In the genomic region with DNA sequence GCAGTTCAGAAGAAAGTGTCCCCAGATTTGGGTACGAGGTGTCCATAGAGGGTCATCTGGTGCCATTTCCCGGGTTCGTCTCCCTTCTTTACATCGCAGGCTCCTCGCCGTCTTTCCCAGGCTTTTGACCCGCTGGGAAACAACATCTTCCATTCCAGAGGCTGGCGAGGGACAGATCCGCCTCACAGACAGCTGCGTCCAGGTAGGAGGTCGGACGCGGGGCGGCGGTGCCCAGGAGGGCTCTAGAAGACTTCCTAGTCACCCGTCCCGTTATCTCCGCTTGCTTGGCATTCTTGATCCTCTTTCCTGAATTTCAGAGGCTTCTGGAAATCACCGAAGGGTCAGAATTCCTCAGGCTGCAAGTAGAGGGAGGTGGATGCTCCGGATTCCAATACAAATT, we compare ENCODE assay signal across 8 mouse cellular contexts. TPM values are rescaled to one million over a fixed set of nuclear protein-coding genes. Genes with fewer than 3 reads are reported as not detected.
A peak's percentile ranks its signal among the peaks of the same experiment; 100 is the strongest.
DNase-seq lines count a peak whose midpoint lies in the region; ATAC-seq and TF ChIP-seq lines count a peak whose summit lies in the region.

No protein-coding gene starts in this region.

- peak overlapping the region; percentile 82 for H3K4me2 ChIP-seq in heart, embryonic 14.5 days (ENCODE audit: low read length)
- peak overlapping the region; percentile 60 for H3K4me2 ChIP-seq in CH12.LX (ENCODE audit: insufficient read depth, low read depth, poor library complexity, severe bottlenecking)
- H3K4me2 ChIP-seq in limb, embryonic 13.5 days (replicated peaks), result peak overlapping the region; percentile 87

- peaks cover 5 to 19% of the 10 kb centered on the region in 2 experiments for H3K4me1 ChIP-seq in heart, embryonic 14.5 days (ENCODE audit: control insufficient read depth in 2 of 2, insufficient read depth in 2 of 2, low read length in 2 of 2)
- H3K4me1 ChIP-seq in CH12.LX (ENCODE audit: control insufficient read depth in 1 of 2, insufficient read depth in 2 of 2), result peaks cover 7 to 38% of the 10 kb centered on the region in 2 experiments; a peak in 3 of 4 replicates
- 0 out of 2 replicates have a peak, but pooled peaks cover 6% of the 10 kb centered on the region for H3K4me1 ChIP-seq in embryonic fibroblast, embryonic 13.5 days (ENCODE audit: control insufficient read depth, insufficient read depth, low read length)
- H3K4me1 ChIP-seq in limb, embryonic 13.5 days, result peaks cover 30% of the 10 kb centered on the region
- H3K4me1 ChIP-seq in olfactory bulb, adult 2 months (ENCODE audit: control insufficient read depth, insufficient read depth, low read length), result 0 out of 2 replicates have a peak, but pooled peaks cover 6% of the 10 kb centered on the region

- no peaks in the 10 kb centered on the region for H3K27me3 ChIP-seq in heart, embryonic 14.5 days (ENCODE audit: control insufficient read depth, insufficient read depth, low read length)
- H3K27me3 ChIP-seq in CH12.LX (replicated peaks), result no peaks in the 10 kb centered on the region
- H3K27me3 ChIP-seq in limb, embryonic 13.5 days, result no peaks in the 10 kb centered on the region

- intact Hi-C loops in heart, postnatal 14 days (cut with DNase I), result no loop called here

- no peaks in the 10 kb centered on the region for H3K9me3 ChIP-seq in heart, embryonic 14.5 days (ENCODE audit: control insufficient read depth, low read length)
- no peaks in the 10 kb centered on the region for H3K9me3 ChIP-seq in CH12.LX (replicated peaks; ENCODE audit: low read length)
- H3K9me3 ChIP-seq in limb, embryonic 13.5 days, result no peaks in the 10 kb centered on the region

- H3K79me2 ChIP-seq in CH12.LX (replicated peaks; ENCODE audit: control insufficient read depth, extremely low read depth, insufficient read depth, poor library complexity, severe bottlenecking), result 0 out of 2 replicates have a peak, but pooled peaks cover 3% of the 10 kb centered on the region

- H3K36me3 ChIP-seq in heart, embryonic 14.5 days (ENCODE audit: control insufficient read depth, insufficient read depth, low read length), result peaks cover 17% of the 10 kb centered on the region
- H3K36me3 ChIP-seq in CH12.LX (replicated peaks in 1 of 2; ENCODE audit: control insufficient read depth in 1 of 2, insufficient read depth in 1 of 2, low read length in 1 of 2), result peaks cover 5 to 36% of the 10 kb centered on the region in 2 experiments
- H3K36me3 ChIP-seq in limb, embryonic 13.5 days, result peaks cover 17% of the 10 kb centered on the region

- TF ChIP-seq RAD21 in CH12.LX (IDR thresholded peaks at IDR 0.05; ENCODE audit: low read depth, low read length), result no peak

- no peak for TF ChIP-seq POLR2A in CH12.LX (IDR thresholded peaks at IDR 0.05; ENCODE audit: low read depth, low read length)
- TF ChIP-seq POLR2A in embryonic fibroblast, embryonic 13.5 days (IDR thresholded peaks at IDR 0.05; ENCODE audit: low read depth, low read length), result no peak
- TF ChIP-seq POLR2A in olfactory bulb, adult 2 months (IDR thresholded peaks at IDR 0.05; ENCODE audit: insufficient read depth, low read depth, low read length), result no peak

- DNase-seq in heart, postnatal 14 days, result no peak
- DNase-seq in CH12.LX (ENCODE audit: extremely low read depth), result no peak
- DNase-seq in right cerebral cortex, postnatal 25 days, result no peak
- no peak for DNase-seq in testis, postnatal 10 days (ENCODE audit: low spot score)

- WGBS in heart, embryonic 14.5 days, result under 1% methylated on average over 20 of the region's 20 CpGs
- 1% methylated on average over 20 of the region's 20 CpGs for WGBS in limb, embryonic 13.5 days
- under 1% methylated on average over 20 of the region's 20 CpGs for WGBS in olfactory bulb, adult 2 months

- TF ChIP-seq EP300 in CH12.LX (IDR thresholded peaks at IDR 0.05; ENCODE audit: low read length), result no peak

- H3K9ac ChIP-seq in heart, embryonic 14.5 days (ENCODE audit: low read length), result peak overlapping the region; percentile 84
- H3K9ac ChIP-seq in CH12.LX (ENCODE audit: insufficient read depth, low read depth), result peak overlapping the region; percentile 75
- H3K9ac ChIP-seq in limb, embryonic 13.5 days, result peak overlapping the region; percentile 82

- in situ Hi-C loops in CH12.LX (cut with MboI; ENCODE audit: low pct_ligation_motif_present, low pct_unique_long_range_greater_than_20kb, low sequenced_read_pairs), result no loop called here

- dilution Hi-C loops in CH12.LX (cut with MboI; ENCODE audit: extremely low pct_ligation_motif_present, extremely low pct_unique_long_range_greater_than_20kb, low sequenced_read_pairs), result no loop called here

- peak overlapping the region; percentile 56 to 81 for H3K27ac ChIP-seq in heart, embryonic 14.5 days (replicated peaks in 1 of 2; ENCODE audit: control insufficient read depth in 1 of 2, insufficient read depth in 1 of 2, low read depth in 2 of 2, low read length in 2 of 2)
- 0 out of 2 replicates have a peak overlapping the region, but pooled peaks have one; percentile 1 for H3K27ac ChIP-seq in CH12.LX (ENCODE audit: insufficient read depth, low read depth)
- H3K27ac ChIP-seq in embryonic fibroblast, embryonic 13.5 days (ENCODE audit: insufficient read depth, low read length), result peak overlapping the region; percentile 29
- H3K27ac ChIP-seq in limb, embryonic 13.5 days, result no peak overlapping the region
- peak overlapping the region; percentile 35 for H3K27ac ChIP-seq in olfactory bulb, adult 2 months (ENCODE audit: insufficient read depth, low read depth, low read length)

- TF ChIP-seq CTCF in CH12.LX (conservative IDR thresholded peaks at IDR 0.05 in 1 of 2, IDR thresholded peaks at IDR 0.05 in 1 of 2; ENCODE audit: low read depth in 2 of 2, low read length in 2 of 2), result no peak
- TF ChIP-seq CTCF in embryonic fibroblast, embryonic 13.5 days (IDR thresholded peaks at IDR 0.05; ENCODE audit: borderline replicate concordance, insufficient read depth, low read length), result no peak
- no peak for TF ChIP-seq CTCF in olfactory bulb, adult 2 months (IDR thresholded peaks at IDR 0.05; ENCODE audit: insufficient read depth, low read depth, low read length)

- H3K4me3 ChIP-seq in heart, embryonic 14.5 days (ENCODE audit: control insufficient read depth in 1 of 2, insufficient read depth in 1 of 2, low read depth in 1 of 2, low read length in 2 of 2), result peak overlapping the region; percentile 60 to 87
- H3K4me3 ChIP-seq in CH12.LX (replicated peaks in 1 of 3; ENCODE audit: low read depth in 2 of 3, low read length in 2 of 3, poor library complexity in 1 of 3), result peak overlapping the region; percentile 67 to 89 (median 79)
- H3K4me3 ChIP-seq in embryonic fibroblast, embryonic 13.5 days (ENCODE audit: insufficient read depth, low read length), result peak overlapping the region; percentile 86
- peak overlapping the region; percentile 80 for H3K4me3 ChIP-seq in limb, embryonic 13.5 days
- H3K4me3 ChIP-seq in olfactory bulb, adult 2 months (ENCODE audit: insufficient read depth, low read depth, low read length), result peak overlapping the region; percentile 78

- no peak for ATAC-seq in heart, embryonic 14.5 days (ENCODE audit: insufficient number of reproducible peaks, insufficient read depth, low FRiP score, low read depth)
- ATAC-seq in limb, embryonic 13.5 days (ENCODE audit: low FRiP score, low read depth), result no peak

TF ChIP-seq in CH12.LX, 34 proteins besides CTCF, POLR2A, EP300 and RAD21:
- TF ChIP-seq ETS1 (conservative IDR thresholded peaks at IDR 0.05; ENCODE audit: low read depth, low read length) (no peak), IRF4 (IDR thresholded peaks at IDR 0.05; ENCODE audit: low read depth, low read length) (0 out of 2 replicates have a peak, but pooled peaks have one; percentile 0), BHLHE40 (IDR thresholded peaks at IDR 0.05; ENCODE audit: low read depth, low read length) (no peak)
TF ChIP-seq in CH12.LX: peak in this region for 1.

RNA-seq across cellular contexts. Expression of a gene that starts 0.4 kb away (rescaled TPM):
- 164 and 167 TPM in 2 replicates for polyA plus RNA-seq in heart, embryonic 14.5 days (2014; fragmentation: Nextera tagmentation; extraction: Ambion mirVana)
- total RNA-seq in heart, postnatal 14 days (2021), result 10 to 100 TPM; 71.2 to 73.3 TPM
- total RNA-seq in CH12.LX (2012; rRNA removed) (59.1 and 59.7 TPM in 2 replicates), CH12.LX (2014; rRNA removed) (75.3 and 90.4 TPM in 2 replicates)
- polyA plus RNA-seq in CH12.LX (2012; ENCODE audit: insufficient read length, low read depth), result 50.4 and 55.1 TPM in 2 replicates
- polyA plus RNA-seq in embryonic fibroblast, embryonic 13.5 days (2011; ENCODE audit: insufficient read length, low read depth, missing spikeins), result 44.7 and 50.5 TPM in 2 replicates
- 152 and 153 TPM in 2 replicates for polyA plus RNA-seq in limb, embryonic 13.5 days (2015; fragmentation: Nextera tagmentation; extraction: Ambion mirVana)
- polyA plus RNA-seq in olfactory bulb, adult 2 months (2012; ENCODE audit: insufficient read depth, insufficient read length, low replicate concordance, missing spikeins), result not detected in 2 replicates

RNA-seq across cellular contexts. Expression of a gene that starts 0.5 kb away (rescaled TPM):
- polyA plus RNA-seq in heart, embryonic 14.5 days (2014; fragmentation: Nextera tagmentation; extraction: Ambion mirVana), result 50.8 and 56.6 TPM in 2 replicates
- 10 to 100 TPM; 30.8 to 32.7 TPM for total RNA-seq in heart, postnatal 14 days (2021)
- total RNA-seq in CH12.LX (2012; rRNA removed) (63.7 and 73.4 TPM in 2 replicates), CH12.LX (2014; rRNA removed) (97.5 and 98.5 TPM in 2 replicates)
- polyA plus RNA-seq in CH12.LX (2012; ENCODE audit: insufficient read length, low read depth), result 80.3 and 89.0 TPM in 2 replicates
- 203 and 205 TPM in 2 replicates for polyA plus RNA-seq in embryonic fibroblast, embryonic 13.5 days (2011; ENCODE audit: insufficient read length, low read depth, missing spikeins)
- polyA plus RNA-seq in limb, embryonic 13.5 days (2015; fragmentation: Nextera tagmentation; extraction: Ambion mirVana), result 78.9 and 79.4 TPM in 2 replicates
- polyA plus RNA-seq in olfactory bulb, adult 2 months (2012; ENCODE audit: insufficient read depth, insufficient read length, low replicate concordance, missing spikeins), result not detected in 2 replicates

Comparison
In these comparisons a context has a peak if more than half of its experiments do, and no peak if none do; other contexts are left out.
1. RNA of a gene that starts 0.4 kb away (polyA plus RNA-seq): 164 to 167 TPM in heart, embryonic 14.5 days, 152 to 153 TPM in limb, embryonic 13.5 days, 50.4 to 55.1 TPM in CH12.LX and 44.7 to 50.5 TPM in embryonic fibroblast, embryonic 13.5 days; not detected in olfactory bulb, adult 2 months; every median in the first group is over 10 times any median in the second.
2. Peak in every context shown above with its lines, with median percentiles within 50 percentile points of each other: H3K4me2 ChIP-seq, H3K4me3 ChIP-seq and H3K9ac ChIP-seq.